Mouse (Mus musculus) granulocyte monocyte progenitor cell, adult 5-6 weeks (primary cell): ENCODE measurements around the gene Rapgef4. TPM values are rescaled to one million over a fixed set of nuclear protein-coding genes. Genes with fewer than 3 reads are reported as not detected.

Experiments used
- ATAC-seq: replicated peaks from 2 replicates; pipeline ENCODE4 v1.8.0; 2016; ENCODE audit warnings: mild to moderate bottlenecking, moderate TSS enrichment, inconsistent platforms; ENCODE audit not compliant: poor library complexity, severe bottlenecking
- total RNA-seq, 2 experiments: library from RNA; stranded (forward) in 1 of 2; stranded (reverse) in 1 of 2; fragments of 200-712, 200-1000 nt in 1 of 2; fragments of >200 nt in 1 of 2; fragmentation: Nextera tagmentation in 1 of 2; gene quantifications; 2 replicates each; pipeline ENCODE4 v1.2.3; 2014 to 2017

Rapgef4 gene
- total RNA-seq, 2 experiments from 2014 or later, result 2.6 to 5.3 TPM

DNA sequence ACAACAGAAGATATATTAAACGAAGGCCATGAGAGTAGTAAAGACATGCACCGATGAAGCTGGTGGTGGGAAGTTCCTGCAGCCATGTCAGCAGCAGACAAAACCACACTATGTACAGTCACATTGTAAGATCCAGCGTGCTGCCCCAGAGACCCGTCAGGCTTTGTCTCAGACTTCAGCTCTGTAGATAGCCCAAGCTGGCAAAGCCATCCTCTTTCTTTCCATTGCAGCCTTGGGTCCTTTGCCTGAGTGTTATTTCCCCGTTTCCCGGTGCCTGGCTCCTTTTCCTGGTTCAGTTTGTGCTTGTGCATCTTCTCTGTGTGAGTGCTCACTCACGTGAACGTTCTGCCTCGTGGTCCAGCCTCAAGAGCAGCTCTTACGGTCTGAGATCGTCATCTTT, 265.3 kb downstream of the Rapgef4 start:
- ATAC-seq, result no peak

- ATAC-seq, result no peak
Measured at GRCm38 (mm10) chr2:72247819-72248218, 266.8 kb downstream of the Rapgef4 start.

- ATAC-seq, result no peak
Measured at GRCm38 (mm10) chr2:72252510-72253505, 271.8 kb downstream of the Rapgef4 start.

- ATAC-seq, result no peak
Measured at GRCm38 (mm10) chr2:72253882-72254281, 272.8 kb downstream of the Rapgef4 start.

DNA sequence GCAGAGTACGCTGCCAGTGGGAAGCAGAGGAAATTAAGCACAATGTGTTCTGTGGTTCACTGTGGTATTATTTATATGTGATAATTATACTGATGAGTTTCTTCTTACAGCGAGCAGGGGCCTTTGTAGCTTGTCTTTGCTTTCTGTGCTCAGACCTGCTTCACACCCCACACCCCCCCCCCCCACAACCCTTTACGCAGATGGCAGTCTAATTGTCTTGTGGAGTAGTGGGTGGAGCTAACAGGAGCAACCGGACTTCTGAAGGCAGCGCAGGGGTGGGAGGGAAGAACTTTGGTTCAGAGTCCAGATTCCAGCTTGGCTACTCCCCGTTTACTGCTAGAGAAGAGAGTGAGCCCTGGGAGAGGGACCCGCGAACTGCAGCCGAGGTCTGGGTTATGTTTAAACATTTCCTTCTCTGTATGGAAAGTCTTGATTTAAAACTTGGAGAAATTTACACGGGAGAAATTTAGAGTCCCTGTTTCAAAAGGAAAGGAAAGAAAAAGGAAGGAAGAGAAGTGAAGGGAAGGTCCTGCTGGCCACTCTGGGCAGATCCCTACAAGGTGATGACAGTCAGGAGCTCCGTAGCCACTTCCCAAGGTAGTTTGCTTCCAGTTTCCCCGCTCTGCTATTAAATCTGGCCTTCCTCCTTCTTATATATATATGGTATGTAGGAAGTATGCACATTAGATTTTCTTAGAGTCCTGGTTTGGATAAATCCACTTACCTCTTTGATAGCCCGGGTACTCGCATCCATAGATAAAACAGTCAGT, 274.0 kb downstream of the Rapgef4 start:
- no peak for ATAC-seq

GRCm38 (mm10) chr2:72260704-72261103, 279.7 kb downstream of the Rapgef4 start:
- ATAC-seq, result peak; percentile 97

- ATAC-seq, result no peak
Measured at GRCm38 (mm10) chr2:72262814-72263480, 281.9 kb downstream of the Rapgef4 start.

- ATAC-seq, result no peak
Measured at GRCm38 (mm10) chr2:72267390-72267789, 286.4 kb downstream of the Rapgef4 start.

DNA sequence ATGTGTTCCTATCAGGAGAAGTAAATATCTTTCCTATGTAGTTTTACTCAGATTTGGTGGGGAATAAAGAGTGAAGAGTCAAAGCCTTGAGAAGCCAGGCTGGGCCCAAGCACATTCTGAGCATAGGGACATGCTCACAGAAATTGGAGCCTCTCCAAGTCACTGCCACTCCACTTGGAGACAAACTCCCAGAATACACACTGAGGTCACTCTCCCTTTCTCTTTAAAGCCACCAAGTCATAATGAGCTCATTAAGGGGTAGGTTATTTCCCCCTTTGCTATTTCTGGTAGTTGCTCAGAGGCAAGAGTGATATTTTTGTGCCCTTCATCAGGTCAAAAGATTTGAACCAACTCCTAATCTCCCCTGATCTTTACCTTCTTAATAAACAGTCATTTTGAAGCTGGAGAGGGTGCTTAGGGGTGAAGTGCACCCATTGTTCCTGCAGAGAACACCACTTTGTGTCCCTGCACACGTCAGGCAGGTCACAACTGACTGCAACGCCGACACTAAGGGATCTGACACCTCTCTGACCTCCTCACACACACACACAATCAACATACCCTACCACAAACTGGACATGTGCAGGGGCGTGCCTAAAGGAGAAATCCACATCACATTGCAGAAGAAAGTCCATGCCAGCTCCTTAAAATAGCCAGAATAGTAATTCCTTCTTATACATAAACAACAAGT, 288.8 kb downstream of the Rapgef4 start:
- no peak for ATAC-seq

GRCm38 (mm10) chr2:72278247-72278873, 297.3 kb downstream of the Rapgef4 start:
- no peak for ATAC-seq

- ATAC-seq, result no peak
Measured at GRCm38 (mm10) chr2:72280524-72280923, 299.5 kb downstream of the Rapgef4 start.

DNA sequence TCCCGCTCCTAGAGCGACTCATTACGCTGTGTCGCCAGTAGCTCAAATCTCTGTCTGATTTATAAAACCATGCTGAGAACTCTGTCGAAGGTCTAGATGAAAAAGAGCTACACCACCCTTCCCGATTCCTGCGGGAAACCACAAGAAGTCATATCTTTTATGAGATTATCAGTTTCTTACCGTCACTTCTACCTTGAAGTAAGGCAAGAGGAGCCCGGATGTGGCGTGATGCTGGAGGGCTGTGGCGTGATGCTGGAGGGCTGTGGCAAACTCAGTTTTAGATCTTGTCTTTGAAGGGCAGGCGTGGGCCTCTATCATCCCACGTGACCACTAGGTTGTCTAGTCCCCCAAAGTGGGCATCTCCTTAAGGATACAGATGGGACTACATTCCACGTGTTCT, 300.9 kb downstream of the Rapgef4 start:
- no peak for ATAC-seq

DNA sequence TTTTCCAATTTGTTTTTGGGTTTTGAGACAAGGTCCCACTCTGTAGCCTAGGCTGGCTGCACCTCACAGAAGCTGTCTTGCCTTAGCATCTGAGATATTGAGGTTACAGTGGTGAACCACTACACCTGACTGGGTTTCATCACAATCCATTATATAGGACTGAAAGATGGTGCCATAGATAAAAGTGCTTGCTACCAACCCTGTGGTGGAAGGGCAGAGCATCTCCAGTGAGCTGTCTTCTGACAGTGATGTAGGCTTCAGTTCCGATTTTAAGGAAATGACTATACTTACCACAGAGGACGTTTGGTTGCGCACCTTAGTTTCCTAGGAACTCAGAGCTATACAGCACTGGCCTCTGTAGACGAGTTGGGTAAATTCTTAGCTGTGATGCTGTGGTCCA, 301.7 kb downstream of the Rapgef4 start:
- ATAC-seq, result peak; percentile 18

DNA sequence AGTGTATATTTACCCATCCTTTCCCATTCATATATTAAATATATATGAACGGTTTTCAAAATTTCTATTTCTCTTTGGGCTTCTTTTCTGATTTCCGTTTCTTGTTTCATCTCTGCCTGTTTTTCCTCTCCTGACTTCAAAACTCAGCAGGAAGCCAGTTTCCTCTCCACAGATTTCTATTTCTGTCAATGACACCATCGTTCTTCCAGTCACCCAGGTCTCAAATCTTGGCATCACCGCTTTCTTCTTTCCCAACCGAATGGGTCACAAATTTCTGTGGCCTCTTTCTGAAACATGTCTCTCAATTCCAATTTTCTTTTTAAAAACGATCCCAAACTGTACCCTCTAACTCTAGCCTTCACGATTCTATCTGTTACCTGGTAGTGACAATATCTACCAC, 303.6 kb downstream of the Rapgef4 start:
- ATAC-seq, result no peak

- ATAC-seq, result peak; percentile 72
Measured at GRCm38 (mm10) chr2:72285256-72285887, 304.3 kb downstream of the Rapgef4 start, which contains the start of gene Map3k20. Map3k20 (plus strand) TSS chr2:72285637.

DNA sequence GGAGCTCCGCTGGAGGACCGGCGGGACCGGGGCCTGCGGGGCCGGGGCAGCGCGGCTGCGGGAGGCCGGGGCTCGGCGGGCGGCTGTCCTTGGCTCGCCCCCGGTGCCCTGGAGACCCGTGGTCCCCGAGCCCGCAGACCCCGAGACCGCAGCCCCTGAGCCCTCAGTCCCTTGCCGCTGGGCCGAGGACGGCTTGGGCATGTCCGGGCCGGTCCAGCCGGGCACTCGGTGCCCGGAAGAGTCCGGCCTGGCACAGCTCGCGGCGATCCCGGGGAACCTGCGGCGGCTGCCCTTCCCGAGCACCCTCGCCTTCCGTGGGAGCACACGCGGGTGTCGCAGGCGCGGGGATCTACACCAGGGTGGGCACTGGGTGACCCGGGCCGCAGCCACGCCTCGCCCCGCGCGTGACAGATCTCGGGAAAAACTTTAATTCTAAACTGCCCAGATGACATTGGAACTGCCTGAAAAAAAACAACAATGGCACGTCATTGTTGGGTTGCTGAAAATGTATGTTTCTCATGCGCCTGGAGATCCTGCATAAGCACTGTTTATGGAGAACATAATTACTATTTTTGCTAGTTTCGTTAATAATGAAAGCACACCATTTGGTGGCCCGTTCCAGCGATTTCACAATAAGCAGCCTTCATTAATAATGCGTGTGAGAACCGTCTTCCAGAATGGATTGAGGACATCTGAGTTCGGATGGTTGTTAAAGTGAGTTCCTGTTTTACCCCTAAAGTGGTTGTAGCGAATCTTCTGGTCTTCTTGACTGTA, 305.0 kb downstream of the Rapgef4 start:
- ATAC-seq, result peak; percentile 53

DNA sequence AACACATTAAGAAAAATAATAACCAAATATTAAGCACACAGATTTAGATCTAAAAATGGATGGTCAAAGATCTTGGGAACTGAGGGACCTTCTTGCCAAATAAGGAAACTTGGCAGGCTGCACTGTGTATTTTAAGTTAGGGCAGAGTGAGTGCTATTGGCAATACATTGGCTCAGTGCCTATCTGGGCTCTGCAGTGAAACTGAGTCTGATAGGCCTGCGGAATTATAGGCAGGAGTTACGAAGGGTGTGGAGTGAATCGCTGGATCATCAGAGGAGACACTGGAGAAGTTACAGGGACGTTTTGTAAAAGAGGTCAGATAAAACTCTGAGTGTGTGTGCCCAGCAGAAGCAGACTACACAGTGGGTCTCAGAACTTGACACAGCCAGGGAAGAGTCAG, 306.1 kb downstream of the Rapgef4 start:
- ATAC-seq, result peak; percentile 37

DNA sequence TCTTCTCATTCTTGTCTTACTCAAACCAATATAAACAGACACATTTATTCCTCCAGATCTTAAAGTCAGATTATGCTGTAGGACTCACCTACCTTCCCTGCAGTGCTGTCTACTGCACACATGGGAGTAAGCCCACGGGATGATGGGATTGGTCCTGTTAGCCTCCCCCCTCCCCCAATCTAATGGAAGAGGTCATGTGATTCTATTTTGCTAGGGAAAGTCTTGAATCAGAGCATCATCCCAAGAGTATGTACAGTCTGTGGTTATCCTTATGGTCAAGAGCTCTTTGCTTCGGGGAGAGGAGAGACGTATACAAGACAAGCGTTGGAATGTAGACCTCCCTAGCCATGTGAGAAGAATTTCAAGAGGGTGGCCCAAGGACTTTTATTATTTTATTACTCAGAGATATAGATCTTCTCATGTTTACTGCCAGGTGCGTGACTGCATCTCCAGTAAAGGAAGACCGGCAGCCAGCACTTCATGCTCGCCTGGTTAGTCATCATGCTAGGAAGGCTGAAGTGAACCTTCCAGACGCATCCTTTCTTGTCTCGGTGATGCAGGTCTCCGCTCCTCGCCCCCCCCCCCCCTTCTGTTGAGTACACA, 308.0 kb downstream of the Rapgef4 start:
- no peak for ATAC-seq
